Mouse (Mus musculus) adrenal gland, adult 2 months (tissue): ENCODE results near the gene Vcpkmt. TPM values are rescaled to one million over a fixed set of nuclear protein-coding genes. Genes with fewer than 3 reads are reported as not detected.

Source experiments
- DNase-seq: peaks from one replicate; pipeline ENCODE4 v3.0.0; 2021
- microRNA-seq, 2 experiments: library from miRNA; unstranded; fragments of <30 nt; microRNA quantifications; one replicate each; pipeline ENCODE4 v1.2.0; 2021
- polyA plus RNA-seq: library from polyadenylated mRNA; depleted of rRNA; stranded (reverse); fragments of >200 nt; gene quantifications from 2 replicates; pipeline ENCODE4 v1.2.3, GENCODE M21; 2012; rRNA removed
- total RNA-seq, 2 experiments: library from RNA; stranded (reverse); gene quantifications; 2 replicates each; pipeline ENCODE4 v1.2.3; 2021

The Vcpkmt gene
- total and polyA plus RNA-seq, 3 experiments, result 7.4 to 15.2 (median 12.4) TPM

DNA sequence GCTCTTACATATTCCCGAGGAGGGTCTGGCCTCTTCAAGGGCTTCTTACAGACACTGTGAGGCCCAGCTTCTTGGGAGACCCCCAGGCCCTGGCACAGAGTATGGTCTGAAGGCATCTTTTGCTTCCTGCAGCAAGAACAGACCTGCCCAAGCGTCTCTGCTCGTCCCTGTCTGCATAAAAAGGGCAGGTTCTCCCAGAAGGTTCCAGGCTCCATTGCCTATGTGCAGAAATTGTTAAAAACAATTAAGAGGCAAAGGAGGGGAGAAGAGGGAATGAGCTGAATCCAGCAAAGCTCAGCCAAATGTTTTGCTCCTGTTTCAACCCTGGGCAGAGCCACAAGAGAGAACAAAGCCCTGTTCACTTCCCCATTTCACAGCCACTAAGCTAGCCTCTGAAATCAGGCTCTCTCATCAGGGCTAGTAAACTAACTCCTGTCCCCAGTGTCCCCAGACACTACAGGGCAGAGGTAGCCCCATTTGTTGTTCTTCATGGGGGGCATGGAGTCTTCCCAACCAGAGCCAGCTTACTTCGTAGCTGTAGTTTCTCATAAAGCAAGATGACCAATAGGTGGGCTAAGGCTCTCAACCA, 44.4 kb downstream of the Vcpkmt start:
- no peak for DNase-seq

DNA sequence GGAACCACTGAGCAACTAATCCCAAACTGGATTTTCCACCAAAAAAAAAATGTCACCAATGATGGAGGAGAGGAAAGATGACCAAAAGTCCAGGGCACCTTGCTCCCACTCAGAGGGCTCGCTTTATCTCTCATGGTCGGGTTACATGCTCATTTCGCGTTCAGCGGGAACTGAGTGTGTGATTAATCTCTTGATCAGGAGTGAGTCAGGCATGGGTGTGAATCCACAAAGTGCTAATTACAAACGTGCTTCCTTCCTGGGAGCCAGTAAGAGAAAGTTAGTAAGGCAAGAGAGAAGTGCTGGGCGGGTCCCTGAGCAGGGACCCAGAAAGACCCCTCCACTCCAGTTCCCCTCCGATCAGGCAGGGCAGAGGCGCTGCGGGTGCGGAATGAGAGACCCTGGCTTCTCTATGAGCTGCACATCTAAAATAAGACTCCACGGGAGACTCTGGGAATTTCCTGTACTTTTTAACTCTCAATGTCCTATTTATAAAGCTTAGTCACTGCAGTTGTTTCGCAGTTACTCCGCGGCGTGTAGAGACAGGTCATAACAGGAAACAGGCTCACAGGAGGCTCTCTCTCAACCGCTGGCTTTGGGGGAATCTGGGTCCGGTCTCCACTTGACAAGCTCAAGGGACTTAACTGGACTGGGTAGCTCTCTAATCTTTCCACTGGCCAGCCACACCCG, 45.0 kb downstream of the Vcpkmt start:
- DNase-seq, result peak; percentile 34

DNA sequence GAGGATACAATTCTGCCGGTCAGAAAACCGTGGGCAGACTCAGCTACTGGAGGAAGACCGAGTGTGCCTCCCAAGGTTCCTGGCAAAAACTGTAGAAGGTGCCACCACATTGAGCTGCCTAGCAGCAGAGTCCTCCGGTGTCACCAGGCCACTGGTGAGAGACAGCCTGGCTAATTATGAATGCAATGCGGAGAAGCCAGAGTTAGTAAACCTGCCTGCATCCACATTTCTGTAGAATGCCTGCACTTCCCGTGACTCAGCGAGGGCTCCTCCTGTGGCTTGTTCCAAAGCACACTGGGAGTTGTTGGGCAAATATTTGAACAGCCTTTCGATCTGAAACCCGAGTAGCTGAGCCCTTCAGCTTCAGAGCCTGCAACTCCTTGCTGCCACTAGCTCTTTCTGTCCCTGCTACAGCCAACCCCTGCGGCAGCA, 45.6 kb downstream of the Vcpkmt start:
- peak; percentile 54 for DNase-seq

DNA sequence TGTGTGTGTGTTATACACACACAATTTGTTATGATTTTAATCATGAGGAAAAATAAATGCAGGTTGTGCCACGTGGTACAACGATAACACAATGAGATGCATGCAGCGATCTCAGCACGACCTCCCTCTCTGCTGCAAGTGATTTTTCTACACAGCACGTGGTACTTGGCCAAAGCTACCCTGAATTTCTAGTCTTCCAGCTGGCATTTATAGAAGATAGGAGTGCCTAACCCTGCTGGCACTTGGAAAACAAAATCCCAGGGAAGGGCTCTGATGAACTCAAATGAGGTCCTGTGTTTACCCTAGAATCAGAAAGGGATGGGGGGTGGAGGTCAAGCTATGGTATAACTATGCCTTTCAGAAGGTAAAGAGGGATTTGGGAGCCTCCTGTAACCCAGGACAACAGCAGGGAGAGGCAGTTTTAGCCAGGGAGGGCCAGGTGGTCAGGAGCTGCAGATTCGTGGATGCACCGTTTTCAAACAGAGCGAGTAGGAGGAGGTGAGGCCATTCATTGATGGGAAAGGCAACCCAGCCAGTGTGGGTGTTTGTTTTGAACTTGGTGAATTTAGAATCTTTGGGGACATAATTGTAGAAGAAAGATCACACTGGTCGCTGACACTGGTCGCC, 46.1 kb downstream of the Vcpkmt start:
- DNase-seq, result no peak

DNA sequence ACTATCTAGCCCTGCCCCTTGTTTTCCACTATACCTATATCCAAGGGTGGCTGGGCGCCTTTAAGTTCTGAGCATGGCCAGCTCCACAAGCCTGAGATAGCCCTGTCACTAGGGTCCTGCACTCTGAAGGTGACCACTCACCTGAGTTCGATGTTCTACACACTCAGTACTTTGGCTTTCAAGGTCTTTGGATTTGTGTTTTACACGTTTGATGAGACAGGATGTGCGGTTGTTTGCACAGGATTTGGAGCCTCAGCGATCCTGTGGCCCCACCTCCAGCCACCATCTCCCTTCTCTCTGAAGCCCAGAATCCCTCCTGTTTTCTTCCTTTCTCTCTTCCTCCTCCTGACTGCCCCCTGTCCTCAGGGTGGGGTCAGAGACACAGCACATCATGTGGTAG, 49.6 kb downstream of the Vcpkmt start:
- no peak for DNase-seq

DNA sequence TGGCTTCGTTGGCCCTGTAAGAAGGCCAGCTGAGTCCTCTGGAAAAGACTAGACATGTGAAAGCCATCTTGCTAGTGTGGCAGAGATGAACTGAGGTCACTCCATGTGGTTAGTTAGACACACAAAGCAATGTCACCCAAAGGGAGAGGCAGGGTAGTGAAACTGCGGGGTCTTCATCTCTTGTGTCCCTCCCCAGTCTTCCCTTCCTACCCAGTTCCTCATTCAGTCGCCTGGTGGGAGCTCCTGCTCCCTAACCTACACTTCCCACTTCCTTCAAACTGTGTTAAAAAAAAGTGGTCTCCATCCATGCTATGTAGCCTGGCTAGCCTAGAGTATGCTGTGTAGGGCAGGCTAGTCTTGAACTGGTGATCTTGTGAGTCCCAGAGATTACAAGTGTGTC, 50.3 kb downstream of the Vcpkmt start:
- no peak for DNase-seq

DNA sequence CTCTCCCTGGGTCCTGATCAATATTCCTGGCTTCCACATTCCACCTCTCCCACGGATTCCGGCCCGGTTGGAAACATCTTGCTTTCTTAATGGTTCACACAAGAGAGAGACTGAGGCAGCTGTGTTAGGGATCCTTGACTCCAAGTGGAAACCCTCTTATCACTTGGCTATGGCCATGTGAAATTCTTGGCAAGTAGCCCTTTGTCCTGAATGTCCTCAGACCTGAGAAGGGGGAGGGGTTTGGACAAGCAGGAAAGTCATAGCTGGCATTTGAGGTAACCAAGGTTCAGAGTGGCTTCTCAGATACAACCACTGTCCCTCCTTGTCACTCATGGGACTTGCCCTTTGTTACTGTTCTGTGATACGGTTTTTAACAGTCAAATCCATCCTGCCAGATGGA, 50.7 kb downstream of the Vcpkmt start:
- no peak for DNase-seq

DNA sequence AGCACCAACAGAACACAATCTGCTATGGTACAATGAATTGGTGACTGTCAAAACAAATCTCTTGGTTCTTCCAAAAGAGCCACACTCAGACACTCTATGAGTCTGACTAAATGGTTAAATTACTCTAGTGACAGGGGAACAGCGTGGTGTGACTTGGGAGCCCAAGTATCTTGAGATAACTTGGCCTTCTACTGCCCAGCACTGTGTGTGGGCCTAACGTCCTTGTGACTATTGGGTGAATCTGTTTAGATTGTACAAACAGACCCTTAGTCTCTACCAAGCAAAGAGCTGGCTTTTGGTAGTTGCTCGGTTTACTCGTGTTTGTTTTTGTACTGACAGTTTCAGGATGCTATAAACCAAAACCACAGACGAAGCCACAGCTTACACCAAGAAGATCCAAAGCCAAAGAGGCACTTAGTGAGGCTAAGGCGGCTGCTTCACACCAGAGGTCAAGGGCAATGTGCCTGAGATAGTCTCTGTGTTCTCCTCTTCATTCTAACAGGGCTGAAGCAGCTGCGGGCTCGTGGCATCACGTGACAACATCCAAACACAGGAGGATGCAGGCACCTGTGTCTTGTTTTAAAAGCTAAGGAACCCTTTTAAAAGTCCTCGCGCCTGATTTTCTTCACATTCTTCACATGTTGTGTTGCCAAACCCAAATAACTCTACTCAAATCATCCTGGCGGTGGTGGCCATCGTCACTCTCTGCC, 53.0 kb downstream of the Vcpkmt start:
- DNase-seq, result no peak

DNA sequence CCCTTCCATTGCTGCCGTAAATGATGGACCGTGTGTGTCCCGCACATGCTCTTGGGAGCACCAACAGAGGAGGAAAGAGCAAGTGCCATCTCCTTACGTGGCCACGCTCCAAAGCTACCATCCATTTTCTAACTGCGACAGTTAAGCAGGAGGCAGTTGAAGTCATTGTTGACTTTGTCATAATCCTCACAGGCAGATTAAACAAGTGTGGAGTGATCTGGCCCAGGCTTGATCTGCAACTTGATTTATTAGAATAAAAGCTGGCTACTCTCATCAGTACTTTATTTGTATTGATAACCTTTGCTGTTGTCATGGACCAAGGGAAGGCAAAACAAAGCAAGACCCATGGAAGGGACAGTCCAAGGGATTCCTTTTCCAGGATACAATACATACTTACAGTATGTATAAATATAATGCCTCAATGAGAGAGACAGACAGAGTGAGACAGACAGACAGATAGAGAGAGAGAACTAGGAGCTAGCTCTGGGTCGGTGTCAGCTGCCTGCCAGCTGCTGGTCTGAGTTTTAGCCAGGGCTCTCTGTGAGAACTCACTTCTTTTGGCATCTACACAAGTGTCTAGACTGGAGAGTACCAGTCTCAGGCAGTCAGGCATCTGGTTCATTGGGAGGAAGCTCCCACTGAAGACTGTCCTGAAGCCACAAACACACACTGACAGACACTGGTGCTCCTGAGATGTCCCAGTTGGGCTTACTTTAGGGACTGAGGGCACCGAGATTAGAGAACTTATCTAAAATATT, 54.4 kb downstream of the Vcpkmt start:
- DNase-seq, result no peak

Small RNA genes lying within 50 kb of the gene (microRNA-seq; reads per million reads assigned to microRNA genes)
- 0 reads per million in 2 experiments for gene Gm23018

Other genes starting within 250 kb of the Vcpkmt start
- 10 to 100 TPM; 40.8 to 41.5 TPM for gene Nemf, start 225.9 kb downstream of the Vcpkmt start, total RNA-seq
- 0.61 and 0.86 TPM in 2 replicates for gene Nemf, start 225.9 kb downstream of the Vcpkmt start, polyA plus RNA-seq
- 100 to 1,000 TPM; 112 to 123 TPM for gene Arf6, start 210.9 kb downstream of the Vcpkmt start, total RNA-seq
- 123 and 157 TPM in 2 replicates for gene Arf6, start 210.9 kb downstream of the Vcpkmt start, polyA plus RNA-seq
- gene Gm9887, start 210.6 kb downstream of the Vcpkmt start, total RNA-seq, result 1 to 10 TPM; 1.2 TPM
- gene Gm9887, start 210.6 kb downstream of the Vcpkmt start, polyA plus RNA-seq, result 3.8 and 3.9 TPM in 2 replicates
- 10 to 100 TPM; 44.2 to 55.2 TPM for gene Sos2, start 98.8 kb upstream of the Vcpkmt start, total RNA-seq
- gene Sos2, start 98.8 kb upstream of the Vcpkmt start, polyA plus RNA-seq, result 9.6 and 14.1 TPM in 2 replicates
- gene L2hgdh, start 141.8 kb upstream of the Vcpkmt start, total RNA-seq, result 10 to 100 TPM; 17.3 to 27.0 TPM
- gene L2hgdh, start 141.8 kb upstream of the Vcpkmt start, polyA plus RNA-seq, result 4.5 and 4.6 TPM in 2 replicates
- gene Atp5s, start 141.9 kb upstream of the Vcpkmt start, total RNA-seq, result 10 to 100 TPM; 13.4 to 19.2 TPM
- 12.6 and 13.0 TPM in 2 replicates for gene Atp5s, start 141.9 kb upstream of the Vcpkmt start, polyA plus RNA-seq
- gene Cdkl1, start 208.2 kb upstream of the Vcpkmt start, total RNA-seq, result 1 to 10 TPM; 1.3 to 2.6 TPM
- gene Cdkl1, start 208.2 kb upstream of the Vcpkmt start, polyA plus RNA-seq, result 0.27 and 0.42 TPM in 2 replicates